Mouse (Mus musculus) lung, adult 2 months (tissue): ENCODE results near the gene Slc46a3.

Experiments used
- CTCF ChIP-seq: fragments of 200-500 bp; IDR thresholded peaks from 2 replicates; pipeline ENCODE4 v1.5.1; 2011; ENCODE audit warnings: mild to moderate bottlenecking, low read length, control low read depth; ENCODE audit not compliant: insufficient read depth
- POLR2A ChIP-seq: fragments of 200-500 bp; IDR thresholded peaks from 2 replicates; pipeline ENCODE4 v1.6.1; 2011; ENCODE audit warnings: low read depth, mild to moderate bottlenecking, control low read depth, low read length, borderline replicate concordance; ENCODE audit errors: extremely low read depth

DNA sequence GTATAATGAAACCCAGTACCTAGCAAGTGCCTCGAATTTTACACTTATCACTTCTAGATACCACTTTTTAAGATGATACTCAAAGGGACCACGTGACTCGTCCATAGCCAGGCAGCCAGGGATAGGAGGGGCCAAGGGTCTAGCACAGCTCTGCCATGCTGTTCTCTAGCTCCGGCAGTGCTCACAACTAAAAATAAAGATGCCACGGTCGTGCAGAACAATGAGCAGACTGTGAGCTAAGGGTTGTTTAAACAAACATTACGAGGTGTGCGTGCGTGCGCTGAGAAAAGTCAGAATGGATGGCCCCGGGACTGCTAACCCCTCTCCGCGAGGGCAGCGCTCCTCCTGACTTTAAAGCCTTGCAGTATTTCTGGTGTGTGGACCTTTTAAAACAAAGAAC lies 61.8 kb downstream of the Slc46a3 start:
- TF ChIP-seq CTCF = no peak
- TF ChIP-seq POLR2A = no peak
